Mouse (Mus musculus) thymus, adult 2 months (tissue): ENCODE measurements around the gene Nphp4. TPM values are rescaled to one million over a fixed set of nuclear protein-coding genes. Genes with fewer than 3 reads are reported as not detected.

Experiments
- DNase-seq: peaks from one replicate; pipeline ENCODE4 v3.0.0; 2021
- H3K27ac ChIP-seq: fragments of 200-500 bp; 2 replicates; pipeline ENCODE4 v1.5.1; 2012; ENCODE audit warnings: low read length, control low read depth; ENCODE audit not compliant: control insufficient read depth, insufficient read depth
- H3K27me3 ChIP-seq: fragments of 200-500 bp; 2 replicates; pipeline ENCODE4 v1.6.1; 2012; ENCODE audit warnings: mild to moderate bottlenecking, low read length, moderate library complexity, mixed read lengths; ENCODE audit not compliant: control insufficient read depth, insufficient read depth
- H3K36me3 ChIP-seq: fragments of 200-500 bp; 2 replicates; pipeline ENCODE4 v1.6.1; 2012; ENCODE audit warnings: mild to moderate bottlenecking, low read length, moderate library complexity; ENCODE audit not compliant: control insufficient read depth, insufficient read depth
- H3K4me1 ChIP-seq: fragments of 200-500 bp; replicated peaks from 2 replicates; pipeline ENCODE4 v1.6.1; 2012; ENCODE audit warnings: low read length; ENCODE audit not compliant: control insufficient read depth, insufficient read depth
- H3K4me3 ChIP-seq: fragments of 200-500 bp; 2 replicates; pipeline ENCODE4 v1.5.1; 2012; ENCODE audit warnings: mild to moderate bottlenecking, low read length, control low read depth, moderate library complexity; ENCODE audit not compliant: control insufficient read depth, insufficient read depth
- CTCF ChIP-seq: fragments of 200-500 bp; IDR thresholded peaks from 2 replicates; pipeline ENCODE4 v1.5.1; 2012; ENCODE audit warnings: mild to moderate bottlenecking, control low read depth, low read length, moderate library complexity, borderline replicate concordance; ENCODE audit not compliant: control insufficient read depth, poor library complexity, insufficient read depth; ENCODE audit errors: extremely low read depth
- POLR2A ChIP-seq: fragments of 200-500 bp; IDR thresholded peaks from 2 replicates; pipeline ENCODE4 v1.6.1; 2012; ENCODE audit warnings: mild to moderate bottlenecking, low read length, control low read depth, moderate library complexity; ENCODE audit not compliant: control insufficient read depth, poor library complexity, insufficient read depth; ENCODE audit errors: extremely low read depth
- WGBS: fragments of 180-500 bp; shearing (Covaris S2); methylation state at CpG from one replicate; pipeline ENCODE4 v1.1.7; 2018; 5-methylcytosine and 5-hydroxymethylcytosine counted together
- polyA plus RNA-seq: library from polyadenylated mRNA; depleted of rRNA; stranded (reverse); fragments of >200 nt; gene quantifications from 2 replicates; pipeline ENCODE4 v1.2.3, GENCODE M21; 2012

Gene Nphp4
- polyA plus RNA-seq, 1 experiment = 3.6 TPM

- TF ChIP-seq CTCF = no peak
- TF ChIP-seq POLR2A = no peak
- Histone ChIP-seq H3K4me3 (no peak overlapping the region), H3K36me3 (no peaks in the 10 kb centered on the region), H3K27me3 (no peaks in the 10 kb centered on the region), H3K4me1 (no peaks in the 10 kb centered on the region), H3K27ac (no peak overlapping the region)
- no peak for DNase-seq
- 48% methylated on average over 23 of the region's 23 CpGs for WGBS
Measured at GRCm38 (mm10) chr4:152568662-152569395, 92.3 kb downstream of the Nphp4 start.

GRCm38 (mm10) chr4:152574266-152574665, 97.8 kb downstream of the Nphp4 start:
- WGBS = 75% methylated on average over 12 of the region's 12 CpGs
- no peaks in the 10 kb centered on the region for H3K27me3 ChIP-seq
- no peak overlapping the region for H3K4me3 ChIP-seq
- no peak for TF ChIP-seq POLR2A
- TF ChIP-seq CTCF = no peak
- no peak for DNase-seq
- H3K4me1 ChIP-seq = no peaks in the 10 kb centered on the region
- H3K36me3 ChIP-seq = no peaks in the 10 kb centered on the region
- H3K27ac ChIP-seq = no peak overlapping the region

GRCm38 (mm10) chr4:152576826-152577225, 100.3 kb downstream of the Nphp4 start:
- Histone ChIP-seq H3K4me3 (no peak overlapping the region), H3K27me3 (no peaks in the 10 kb centered on the region), H3K36me3 (no peaks in the 10 kb centered on the region), H3K4me1 (no peaks in the 10 kb centered on the region), H3K27ac (no peak overlapping the region)
- WGBS = 82% methylated on average over 4 of the region's 4 CpGs
- TF ChIP-seq CTCF (no peak), POLR2A (no peak)
- no peak for DNase-seq

GRCm38 (mm10) chr4:152579956-152580355, 103.5 kb downstream of the Nphp4 start:
- Histone ChIP-seq H3K4me3 (no peak overlapping the region), H3K4me1 (no peaks in the 10 kb centered on the region), H3K36me3 (no peaks in the 10 kb centered on the region), H3K27ac (no peak overlapping the region), H3K27me3 (no peaks in the 10 kb centered on the region)
- no peak for DNase-seq
- WGBS = 81% methylated on average over 4 of the region's 4 CpGs
- TF ChIP-seq CTCF (no peak), POLR2A (no peak)

- Histone ChIP-seq H3K4me3 (no peak overlapping the region), H3K27me3 (no peaks in the 10 kb centered on the region), H3K4me1 (no peaks in the 10 kb centered on the region), H3K27ac (no peak overlapping the region), H3K36me3 (no peaks in the 10 kb centered on the region)
- WGBS = 52% methylated on average over 6 of the region's 6 CpGs
- TF ChIP-seq POLR2A (no peak), CTCF (no peak)
- no peak for DNase-seq
Measured at GRCm38 (mm10) chr4:152582206-152582605, 105.7 kb downstream of the Nphp4 start.

GRCm38 (mm10) chr4:152583616-152584015, 107.1 kb downstream of the Nphp4 start:
- no peaks in the 10 kb centered on the region for H3K4me1 ChIP-seq

More at GRCm38 (mm10) chr4:152583616-152584015, 107.1 kb downstream of the Nphp4 start:
- 75% methylated on average over 6 of the region's 6 CpGs for WGBS
- no peak for DNase-seq
- no peaks in the 10 kb centered on the region for H3K27me3 ChIP-seq
- TF ChIP-seq POLR2A = no peak
- TF ChIP-seq CTCF = no peak
- H3K4me3 ChIP-seq = no peak overlapping the region
- H3K36me3 ChIP-seq = no peaks in the 10 kb centered on the region
- no peak overlapping the region for H3K27ac ChIP-seq
